In genomic region chr4:101448701-101449100, GRCm38 (mm10) we compare ENCODE assay signal across 22 mouse cellular contexts. TPM values are rescaled to one million over a fixed set of nuclear protein-coding genes. Genes with fewer than 3 reads are reported as not detected.
DNase-seq lines count a peak whose midpoint lies in the region; ATAC-seq and TF ChIP-seq lines count a peak whose summit lies in the region.
"Had no signal": no experiment of that assay in that cellular context is flagged by ENCODE, and none has a peak within 500 bp of the region (broad histone marks: within the 10 kb centered on the region; RNA-seq: fewer than 3 reads in every experiment).

No protein-coding gene starts in this region.

- no peaks in the 10 kb centered on the region for H3K36me3 ChIP-seq in liver, postnatal 0 days (replicated peaks; ENCODE audit: insufficient read depth, low read length)
- H3K36me3 ChIP-seq: hindbrain, embryonic 12.5 days; hindbrain, embryonic 15.5 days had no signal

- H3K27me3 ChIP-seq in cerebellum, adult 2 months (ENCODE audit: control insufficient read depth, insufficient read depth, low read length): no peaks in the 10 kb centered on the region
- H3K27me3 ChIP-seq in liver, postnatal 0 days (ENCODE audit: insufficient read depth, low read length): no peaks in the 10 kb centered on the region
- H3K27me3 ChIP-seq: forebrain, embryonic 13.5 days; heart, embryonic 13.5 days; hindbrain, embryonic 12.5 days; hindbrain, embryonic 15.5 days had no signal

- 88% methylated on average over 8 of the region's 8 CpGs for WGBS in cerebellum, adult 2 months
- 77% methylated on average over 8 of the region's 8 CpGs for WGBS in liver, postnatal 0 days (ENCODE audit: insufficient replicate concordance)

- H3K27ac ChIP-seq in cerebellum, adult 2 months (ENCODE audit: insufficient read depth, low read length): peak overlapping the region; percentile 98
- no peak overlapping the region for H3K27ac ChIP-seq in liver, postnatal 0 days (ENCODE audit: low read depth)
- H3K27ac ChIP-seq: forebrain, embryonic 10.5 days; forebrain, embryonic 13.5 days; heart, adult 2 months; heart, embryonic 10.5 days; heart, embryonic 13.5 days; hindbrain, embryonic 12.5 days; hindbrain, embryonic 15.5 days had no signal

- H3K4me1 ChIP-seq in cerebellum, adult 2 months (ENCODE audit: control insufficient read depth, insufficient read depth, low read length): peaks cover 52% of the 10 kb centered on the region
- H3K4me1 ChIP-seq in liver, postnatal 0 days (ENCODE audit: insufficient read depth): 0 out of 2 replicates have a peak, but pooled peaks cover 6% of the 10 kb centered on the region
- H3K4me1 ChIP-seq: forebrain, embryonic 10.5 days; forebrain, embryonic 13.5 days; hindbrain, embryonic 12.5 days; hindbrain, embryonic 15.5 days had no signal

- no peak overlapping the region for H3K4me2 ChIP-seq in liver, postnatal 0 days (ENCODE audit: low read depth, low read length)
- H3K4me2 ChIP-seq: forebrain, embryonic 13.5 days; heart, embryonic 13.5 days; hindbrain, embryonic 12.5 days; hindbrain, embryonic 15.5 days had no signal

- no peak overlapping the region for H3K4me3 ChIP-seq in cerebellum, adult 2 months (replicated peaks; ENCODE audit: insufficient read depth, low read depth, low read length)
- no peak overlapping the region for H3K4me3 ChIP-seq in liver, postnatal 0 days (ENCODE audit: low read depth, low read length)
- H3K4me3 ChIP-seq: forebrain, embryonic 10.5 days; forebrain, embryonic 13.5 days; heart, adult 2 months; heart, embryonic 10.5 days; heart, embryonic 13.5 days; hindbrain, embryonic 12.5 days; hindbrain, embryonic 15.5 days had no signal

- no peak for DNase-seq in cerebellum, adult 2 months
- no peak for DNase-seq in cerebellum, adult 9-11 months
- DNase-seq in kidney, postnatal 36 days: peak; percentile 43
- DNase-seq in kidney, postnatal 14 days: no peak
- DNase-seq in liver, postnatal 0 days: no peak
- DNase-seq in liver: no peak
- peak; percentile 25 for DNase-seq in yolk sac, embryonic 10.5 days (ENCODE audit: low spot score)
- DNase-seq in right cerebral cortex, adult 2 months (ENCODE audit: low spot score in 2 of 2): no peak
- DNase-seq: adrenal gland, adult 2 months; adrenal gland, postnatal 14 days; cerebellum, adult 11 months; cerebellum, adult 8-10 months; gastrocnemius, postnatal 10 days; gastrocnemius, postnatal 36 days; heart, adult 2 months had no signal

- no peak overlapping the region for H3K9ac ChIP-seq in liver, postnatal 0 days (replicated peaks)
- H3K9ac ChIP-seq: forebrain, embryonic 13.5 days; heart, embryonic 13.5 days; hindbrain, embryonic 12.5 days; hindbrain, embryonic 15.5 days had no signal

- no peak for TF ChIP-seq CTCF in cerebellum, adult 2 months (IDR thresholded peaks at IDR 0.05; ENCODE audit: borderline replicate concordance, insufficient read depth, low read depth, low read length)
- TF ChIP-seq CTCF in liver, postnatal 0 days (IDR thresholded peaks at IDR 0.05; ENCODE audit: low read depth): no peak

- peak; percentile 54; the same call in 1 of the 2 replicates for ATAC-seq in liver, postnatal 0 days
- ATAC-seq: forebrain, embryonic 13.5 days; forebrain, embryonic 16.5 days had no signal

- no peaks in the 10 kb centered on the region for H3K9me3 ChIP-seq in liver, postnatal 0 days (ENCODE audit: low read length)
- H3K9me3 ChIP-seq: forebrain, embryonic 10.5 days; forebrain, embryonic 13.5 days; heart, embryonic 10.5 days; heart, embryonic 13.5 days; hindbrain, embryonic 12.5 days; hindbrain, embryonic 15.5 days had no signal

- no peak for TF ChIP-seq EP300 in liver, postnatal 0 days (IDR thresholded peaks at IDR 0.05; ENCODE audit: low read depth)

- no peak for TF ChIP-seq POLR2A in cerebellum, adult 2 months (IDR thresholded peaks at IDR 0.05; ENCODE audit: borderline replicate concordance, insufficient read depth, low read length)

RNA-seq across cellular contexts. Expression of gene Ak4, which starts 29.6 kb away (rescaled TPM):
- 56.6 and 76.5 TPM in 2 replicates for polyA plus RNA-seq in cerebellum, adult 2 months (2012; rRNA removed)
- polyA plus RNA-seq in liver, postnatal 0 days (2015; fragmentation: Nextera tagmentation; extraction: Ambion mirVana): 27.1 and 31.3 TPM in 2 replicates

RNA-seq across cellular contexts. Expression of gene Dnajc6, which starts 47.7 kb away (rescaled TPM):
- 109 and 126 TPM in 2 replicates for polyA plus RNA-seq in cerebellum, adult 2 months (2012; rRNA removed)
- 0.16 and 0.22 TPM in 2 replicates for polyA plus RNA-seq in liver, postnatal 0 days (2015; fragmentation: Nextera tagmentation; extraction: Ambion mirVana)

Comparison
In these comparisons a context has a peak if more than half of its experiments do, and no peak if none do; other contexts are left out.
1. DNase-seq: peak in kidney, postnatal 36 days (2 of 2) and yolk sac, embryonic 10.5 days (single experiment); none in cerebellum, adult 2 months (0 of 2), cerebellum, adult 9-11 months (single experiment), kidney, postnatal 14 days (single experiment), liver, postnatal 0 days (single experiment), liver (single experiment) and right cerebral cortex, adult 2 months (0 of 2).
2. RNA of gene Dnajc6, which starts 47.7 kb away (polyA plus RNA-seq): 109 to 126 TPM in cerebellum, adult 2 months; 0.16 to 0.22 TPM in liver, postnatal 0 days; every median in the first group is over 10 times any median in the second.